Mouse (Mus musculus): ENCODE data around the gene Ankef1. TPM values are rescaled to one million over a fixed set of nuclear protein-coding genes. Genes with fewer than 3 reads are reported as not detected.

Gene Ankef1
- polyA plus RNA-seq (2012), result not detected in 2 replicates

- no peak for TF ChIP-seq GATA1 (IDR thresholded peaks at IDR 0.05; ENCODE audit: low read length)
Observed at GRCm38 (mm10) chr2:136501651-136502050, at the start of gene Ankef1. Gene Ankef1, plus strand, starts transcription at chr2:136501910.

- no peak for TF ChIP-seq GATA1 (IDR thresholded peaks at IDR 0.05; ENCODE audit: low read length)
Observed at GRCm38 (mm10) chr2:136456468-136456867, 45.2 kb upstream of the Ankef1 start.

GRCm38 (mm10) chr2:136456875-136457274 lies 44.8 kb upstream of the Ankef1 start:
- TF ChIP-seq GATA1 (IDR thresholded peaks at IDR 0.05; ENCODE audit: low read length), result no peak

- no peak for TF ChIP-seq GATA1 (IDR thresholded peaks at IDR 0.05; ENCODE audit: low read length)
Observed at GRCm38 (mm10) chr2:136477656-136478055, 24.1 kb upstream of the Ankef1 start.

- TF ChIP-seq GATA1 (IDR thresholded peaks at IDR 0.05; ENCODE audit: low read length), result no peak
Observed at GRCm38 (mm10) chr2:136482269-136482668, 19.4 kb upstream of the Ankef1 start.

GRCm38 (mm10) chr2:136483058-136483457 lies 18.7 kb upstream of the Ankef1 start:
- TF ChIP-seq GATA1 (IDR thresholded peaks at IDR 0.05; ENCODE audit: low read length), result no peak

- no peak for TF ChIP-seq GATA1 (IDR thresholded peaks at IDR 0.05; ENCODE audit: low read length)
Observed at GRCm38 (mm10) chr2:136484955-136485354, 16.8 kb upstream of the Ankef1 start.

- no peak for TF ChIP-seq GATA1 (IDR thresholded peaks at IDR 0.05; ENCODE audit: low read length)
Observed at GRCm38 (mm10) chr2:136485401-136485800, 16.3 kb upstream of the Ankef1 start.

- no peak for TF ChIP-seq GATA1 (IDR thresholded peaks at IDR 0.05; ENCODE audit: low read length)
Observed at GRCm38 (mm10) chr2:136485815-136486619, 15.7 kb upstream of the Ankef1 start.

GRCm38 (mm10) chr2:136486986-136487385 lies 14.7 kb upstream of the Ankef1 start:
- no peak for TF ChIP-seq GATA1 (IDR thresholded peaks at IDR 0.05; ENCODE audit: low read length)

GRCm38 (mm10) chr2:136511073-136511472 lies 9.4 kb downstream of the Ankef1 start:
- no peak for TF ChIP-seq GATA1 (IDR thresholded peaks at IDR 0.05; ENCODE audit: low read length)

- no peak for TF ChIP-seq GATA1 (IDR thresholded peaks at IDR 0.05; ENCODE audit: low read length)
Observed at GRCm38 (mm10) chr2:136511756-136512155, 10.0 kb downstream of the Ankef1 start.

- TF ChIP-seq GATA1 (IDR thresholded peaks at IDR 0.05; ENCODE audit: low read length), result no peak
Observed at GRCm38 (mm10) chr2:136512802-136513201, 11.1 kb downstream of the Ankef1 start.

- no peak for TF ChIP-seq GATA1 (IDR thresholded peaks at IDR 0.05; ENCODE audit: low read length)
Observed at GRCm38 (mm10) chr2:136513806-136514205, 12.1 kb downstream of the Ankef1 start.

- TF ChIP-seq GATA1 (IDR thresholded peaks at IDR 0.05; ENCODE audit: low read length), result no peak
Observed at GRCm38 (mm10) chr2:136515501-136515900, 13.8 kb downstream of the Ankef1 start.

- TF ChIP-seq GATA1 (IDR thresholded peaks at IDR 0.05; ENCODE audit: low read length), result no peak
Observed at GRCm38 (mm10) chr2:136528937-136529336, 27.2 kb downstream of the Ankef1 start.

- TF ChIP-seq GATA1 (IDR thresholded peaks at IDR 0.05; ENCODE audit: low read length), result no peak
Observed at GRCm38 (mm10) chr2:136532033-136532432, 30.3 kb downstream of the Ankef1 start.
